Mouse (Mus musculus) megakaryocyte, embryonic 14.5 days (primary cell): Measurements from ENCODE around the gene Mybpc3.

Experiments
- FLI1 ChIP-seq: IDR thresholded peaks from 2 replicates; pipeline ENCODE4 v1.6.1; 2012; ENCODE audit warnings: low read length, inconsistent platforms, mixed read lengths
- GATA1 ChIP-seq: IDR thresholded peaks from 3 replicates; pipeline ENCODE4 v1.6.1; 2012; ENCODE audit warnings: mixed read lengths, low read length, inconsistent platforms, borderline replicate concordance

GRCm38 (mm10) chr2:91112491-91112890, 5.5 kb upstream of the Mybpc3 start:
- no peak for TF ChIP-seq GATA1
- no peak for TF ChIP-seq FLI1
